Mouse (Mus musculus) heart, postnatal 4 days (tissue): ENCODE data around the gene P2rx2. TPM values are rescaled to one million over a fixed set of nuclear protein-coding genes. Genes with fewer than 3 reads are reported as not detected.

Experiments used
- DNase-seq: peaks from one replicate; pipeline ENCODE4 v3.0.0; 2021
- total RNA-seq, 2 experiments: library from RNA; stranded (reverse); gene quantifications; 2 replicates each; pipeline ENCODE4 v1.2.3; 2021

P2rx2 gene
- total RNA-seq, result not detected

DNA sequence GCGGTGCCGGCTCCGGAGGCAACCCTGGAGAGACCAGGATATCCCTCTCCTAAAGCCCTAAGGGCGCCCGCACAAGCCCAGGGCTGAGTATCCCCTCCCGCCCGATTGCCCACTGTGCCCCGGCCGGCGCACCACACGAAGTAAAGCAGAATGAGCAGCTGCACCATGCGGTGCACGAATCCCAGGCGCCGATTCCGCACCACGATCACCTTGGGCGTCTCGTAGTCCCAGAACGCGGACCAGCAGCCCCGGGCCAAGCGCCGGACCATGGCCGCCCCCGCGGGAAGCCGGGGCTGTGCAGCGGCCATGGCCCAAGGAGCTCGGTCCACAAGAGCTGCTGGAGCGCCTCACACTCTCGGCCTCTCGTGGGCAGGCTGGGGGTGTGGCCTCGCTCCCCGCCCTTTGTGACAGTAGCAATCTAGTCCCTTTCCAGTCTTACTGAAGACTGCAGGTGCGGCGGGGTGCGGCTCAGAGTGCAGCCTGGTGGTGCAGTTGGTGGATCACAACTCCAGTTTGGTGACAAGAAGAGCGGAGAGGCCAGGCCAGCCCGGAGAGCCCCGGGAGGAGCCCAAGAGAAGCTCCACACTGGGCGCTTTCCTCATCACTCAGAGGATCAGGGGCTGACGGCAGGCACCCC lies at the start of gene P2rx2:
Gene P2rx2 (minus strand): TSS at position 565 of the 637 bp plus-strand sequence.
- peak; percentile 32 for DNase-seq

GRCm38 (mm10) chr5:110392727-110393126 lies 49.7 kb upstream of the P2rx2 start:
- no peak for DNase-seq

DNA sequence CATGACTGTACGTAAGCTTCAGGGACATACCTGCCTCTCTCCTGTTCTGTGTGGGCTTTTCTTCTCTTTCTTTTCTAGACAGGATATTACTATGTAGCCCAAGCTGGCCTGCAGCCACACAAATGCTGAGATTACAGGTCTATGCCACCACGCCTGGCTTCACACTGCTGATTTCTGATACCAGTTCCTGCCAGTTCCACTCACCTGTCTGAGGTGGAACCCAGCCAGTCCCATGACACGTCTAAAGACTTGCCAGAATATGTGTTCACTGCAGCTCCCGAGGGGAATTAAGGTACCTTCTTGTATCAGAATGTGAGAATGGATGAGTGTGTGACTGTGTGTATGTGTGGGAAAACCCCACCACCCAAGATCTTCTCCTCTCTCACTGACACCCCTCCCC lies 47.6 kb upstream of the P2rx2 start:
- no peak for DNase-seq

DNA sequence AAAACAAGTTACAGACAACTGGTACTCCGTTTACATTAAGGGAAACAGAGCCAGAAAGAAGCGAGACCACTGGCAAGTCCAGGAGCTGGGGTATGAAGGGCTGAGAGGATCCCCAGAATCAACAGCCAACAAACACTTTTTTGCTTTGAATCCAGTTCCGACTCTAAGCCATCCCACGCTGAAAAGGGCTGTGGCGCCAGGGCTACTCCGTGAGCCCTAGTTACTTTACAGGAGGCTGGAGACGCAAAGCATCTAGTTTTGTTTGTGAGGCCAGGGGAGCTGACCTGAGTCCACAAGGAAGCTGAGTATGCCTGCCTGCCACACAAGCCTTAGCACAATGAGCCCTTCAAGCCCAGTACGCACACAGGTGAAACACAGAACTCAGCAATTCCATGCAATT lies 44.3 kb upstream of the P2rx2 start:
- DNase-seq, result no peak

GRCm38 (mm10) chr5:110386371-110387330 lies 43.6 kb upstream of the P2rx2 start:
- peak; percentile 75 for DNase-seq

GRCm38 (mm10) chr5:110385263-110385662 lies 42.3 kb upstream of the P2rx2 start:
- no peak for DNase-seq

GRCm38 (mm10) chr5:110384491-110384890 lies 41.5 kb upstream of the P2rx2 start:
- DNase-seq, result no peak

DNA sequence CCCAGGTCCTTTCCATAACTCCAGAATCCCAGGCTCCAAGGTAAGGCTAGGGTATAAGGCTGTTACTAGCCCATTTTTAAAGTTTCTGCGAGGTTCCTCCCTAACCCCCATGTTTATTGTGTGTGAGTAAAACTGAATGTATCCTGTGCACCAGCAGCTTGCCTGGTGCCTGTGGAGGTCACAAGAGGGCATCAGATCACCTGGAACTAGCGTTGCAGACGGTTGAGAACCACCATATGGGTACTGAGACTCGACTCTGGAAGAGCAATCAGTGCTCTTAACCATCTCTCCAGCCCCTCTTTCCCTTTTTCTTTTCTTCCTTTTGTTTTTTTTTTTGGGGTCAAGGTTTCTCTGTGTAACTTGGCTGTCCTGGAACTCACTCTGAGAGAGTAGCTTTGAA lies 36.8 kb upstream of the P2rx2 start:
- no peak for DNase-seq

GRCm38 (mm10) chr5:110379086-110379485 lies 36.1 kb upstream of the P2rx2 start:
- DNase-seq, result no peak

GRCm38 (mm10) chr5:110378181-110378583 lies 35.2 kb upstream of the P2rx2 start:
- DNase-seq, result no peak

- DNase-seq, result peak; percentile 85
Measured at GRCm38 (mm10) chr5:110376802-110377433, 33.9 kb upstream of the P2rx2 start.

DNA sequence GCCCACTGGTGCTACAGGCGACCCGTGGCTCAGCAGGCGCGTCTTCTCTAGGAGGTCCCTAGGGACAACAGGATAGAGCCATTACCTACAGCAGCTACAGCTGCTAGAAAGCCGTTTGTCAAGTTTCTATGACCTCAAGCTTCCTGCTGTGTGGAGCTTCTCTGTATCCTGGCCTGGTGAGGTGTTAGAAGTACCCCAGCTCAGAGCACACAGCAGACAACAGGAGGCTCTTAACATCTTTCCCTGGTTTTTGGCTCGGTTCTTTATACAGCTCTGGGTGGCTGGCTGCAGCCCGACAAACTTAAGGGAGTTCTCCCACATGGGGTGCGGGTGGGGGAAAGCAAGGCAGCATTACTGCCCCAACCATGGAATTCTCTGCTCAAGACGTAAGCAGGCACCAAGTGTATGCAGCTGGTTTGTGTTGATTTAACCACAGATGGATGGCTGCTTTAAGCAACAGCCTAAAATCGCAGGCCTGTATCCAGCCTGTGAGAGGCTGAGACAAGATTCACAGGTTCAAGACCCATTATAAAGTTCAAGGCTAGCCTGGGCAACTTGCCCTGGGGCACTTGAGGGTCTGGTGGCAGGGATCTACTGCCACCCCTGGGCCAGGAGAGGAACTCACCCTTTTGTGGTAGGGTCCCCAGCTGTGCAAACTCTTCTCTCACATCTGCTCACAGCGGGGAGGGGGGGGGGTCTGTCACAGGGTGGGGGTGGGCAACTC lies 21.0 kb upstream of the P2rx2 start:
- no peak for DNase-seq

- peak; percentile 86 for DNase-seq
Measured at GRCm38 (mm10) chr5:110363179-110363821, 20.3 kb upstream of the P2rx2 start.

- no peak for DNase-seq
Measured at GRCm38 (mm10) chr5:110362813-110363178, 19.8 kb upstream of the P2rx2 start.

GRCm38 (mm10) chr5:110361465-110361864 lies 18.5 kb upstream of the P2rx2 start:
- no peak for DNase-seq

- peak; percentile 88 for DNase-seq
Measured at GRCm38 (mm10) chr5:110357531-110358179, 14.6 kb upstream of the P2rx2 start.

DNA sequence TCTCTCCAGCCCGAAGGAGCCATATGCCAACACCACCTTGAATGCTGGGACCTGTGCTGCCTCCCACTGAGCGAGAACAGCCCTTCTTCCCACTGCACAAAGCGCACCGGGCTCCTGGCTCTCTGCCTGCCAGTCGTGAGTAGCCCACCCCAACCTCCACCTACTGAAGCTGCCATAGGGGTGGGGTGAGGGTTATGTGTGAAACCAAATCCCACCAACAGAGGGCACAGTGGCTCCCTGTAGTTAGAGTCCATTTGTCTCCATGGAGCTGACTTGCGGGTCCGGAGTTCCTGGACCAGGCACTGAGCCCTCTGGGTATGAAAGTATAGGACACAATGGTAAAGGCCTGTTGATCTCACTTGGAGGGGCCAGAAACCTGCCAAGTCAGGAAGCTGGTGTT lies 11.7 kb upstream of the P2rx2 start:
- peak; percentile 54 for DNase-seq

DNA sequence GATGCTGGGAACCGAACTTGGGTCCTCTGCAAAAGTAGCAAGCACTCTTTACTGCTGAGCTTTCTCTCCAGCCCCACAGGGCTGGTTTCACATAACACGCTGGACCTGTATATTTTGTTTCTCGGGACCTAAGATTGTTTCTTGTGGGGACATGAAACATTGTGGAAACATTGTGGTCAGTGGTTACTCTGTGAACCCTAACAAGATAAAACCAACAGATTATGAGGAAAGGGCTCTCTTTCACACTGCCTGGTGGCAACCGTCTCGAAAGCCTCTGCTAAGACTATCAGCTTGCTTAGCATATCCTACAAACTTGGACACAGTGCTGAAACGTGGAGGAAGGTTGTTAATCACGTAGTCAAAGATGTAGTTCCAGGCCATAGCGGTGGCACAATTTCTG lies 4.0 kb upstream of the P2rx2 start:
- no peak for DNase-seq

- DNase-seq, result no peak
Measured at GRCm38 (mm10) chr5:110345553-110345952, 2.5 kb upstream of the P2rx2 start.

GRCm38 (mm10) chr5:110344524-110344923 lies 1.5 kb upstream of the P2rx2 start, which contains the start of gene Lrcol1:
Gene Lrcol1 (plus strand): TSS chr5:110344730.
- no peak for DNase-seq

DNA sequence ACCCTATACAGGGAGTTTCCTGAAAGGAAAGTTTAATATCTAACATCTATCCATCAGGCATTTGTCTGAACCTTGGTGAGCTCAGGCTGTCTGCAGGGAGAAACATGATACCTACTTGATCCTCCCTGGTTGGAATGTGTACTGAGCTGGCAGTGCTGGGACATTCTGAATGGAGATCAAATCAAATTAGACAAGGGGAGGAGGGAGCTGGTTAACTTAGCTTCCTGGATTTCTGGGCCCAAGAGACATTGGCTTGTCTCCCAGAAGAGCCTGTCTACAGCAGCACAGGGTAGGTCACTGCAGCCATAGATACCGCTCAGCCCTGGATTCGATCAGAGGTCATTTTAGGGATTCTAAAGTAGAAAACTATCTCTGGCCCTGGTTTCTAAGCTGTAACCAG lies 4.2 kb downstream of the P2rx2 start:
- no peak for DNase-seq
